Mouse (Mus musculus): ENCODE measurements at regions not wholly inside any gene's neighbourhood (a gene's known extent, or its start where the extent isn't known, plus 50 kb on each side); places are given as distances from the start of the nearest gene placed in this dataset.
A peak's percentile ranks its signal among the peaks of the same experiment; 100 is the strongest.

DNA sequence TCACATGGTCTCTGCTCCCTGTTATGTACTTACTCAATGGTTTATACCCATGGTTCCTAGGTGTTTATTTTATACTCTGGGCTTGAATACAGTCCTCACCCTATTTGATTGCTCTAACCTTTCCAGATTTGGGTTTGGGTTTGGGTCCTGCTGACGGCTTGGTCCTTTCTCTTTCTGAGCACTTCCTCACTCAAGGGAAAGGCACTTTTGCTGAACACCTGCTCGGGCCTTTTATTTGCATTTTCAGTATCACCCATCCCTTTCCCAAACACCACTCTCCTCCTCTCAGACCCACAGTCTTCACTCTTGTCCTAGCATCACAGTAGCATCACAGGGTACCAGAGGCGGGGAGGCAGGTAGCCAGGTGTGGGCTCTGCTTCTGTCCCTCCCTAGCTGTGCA lies 113.7 kb upstream of the Id2 start:
- Histone ChIP-seq H3K27me3 (ENCODE audit: control insufficient read depth, insufficient read depth, low read length) (no peaks in the 10 kb centered on the region), H3K4me1 (ENCODE audit: control insufficient read depth, insufficient read depth, low read length) (no peaks in the 10 kb centered on the region), H3K27ac (ENCODE audit: insufficient read depth, low read length) (no peak overlapping the region), H3K4me3 (replicated peaks; ENCODE audit: insufficient read depth, low read depth, low read length) (no peak overlapping the region)
- WGBS: 98% methylated on average over 3 of the region's 3 CpGs
- DNase-seq: no peak
- no peak for TF ChIP-seq CTCF (IDR thresholded peaks at IDR 0.05; ENCODE audit: borderline replicate concordance, insufficient read depth, low read depth, low read length)
- TF ChIP-seq POLR2A (IDR thresholded peaks at IDR 0.05; ENCODE audit: borderline replicate concordance, insufficient read depth, low read length): no peak

GRCm38 (mm10) chr12:25209333-25209728 lies 112.4 kb upstream of the Id2 start:
- TF ChIP-seq CTCF (IDR thresholded peaks at IDR 0.05; ENCODE audit: borderline replicate concordance, insufficient read depth, low read depth, low read length): no peak
- TF ChIP-seq POLR2A (IDR thresholded peaks at IDR 0.05; ENCODE audit: borderline replicate concordance, insufficient read depth, low read length): no peak
- WGBS: 27% methylated on average over 4 of the region's 4 CpGs
- DNase-seq: no peak
- Histone ChIP-seq H3K4me3 (replicated peaks; ENCODE audit: insufficient read depth, low read depth, low read length) (no peak overlapping the region), H3K27ac (ENCODE audit: insufficient read depth, low read length) (no peak overlapping the region), H3K27me3 (ENCODE audit: control insufficient read depth, insufficient read depth, low read length) (no peaks in the 10 kb centered on the region), H3K4me1 (ENCODE audit: control insufficient read depth, insufficient read depth, low read length) (no peaks in the 10 kb centered on the region)

DNA sequence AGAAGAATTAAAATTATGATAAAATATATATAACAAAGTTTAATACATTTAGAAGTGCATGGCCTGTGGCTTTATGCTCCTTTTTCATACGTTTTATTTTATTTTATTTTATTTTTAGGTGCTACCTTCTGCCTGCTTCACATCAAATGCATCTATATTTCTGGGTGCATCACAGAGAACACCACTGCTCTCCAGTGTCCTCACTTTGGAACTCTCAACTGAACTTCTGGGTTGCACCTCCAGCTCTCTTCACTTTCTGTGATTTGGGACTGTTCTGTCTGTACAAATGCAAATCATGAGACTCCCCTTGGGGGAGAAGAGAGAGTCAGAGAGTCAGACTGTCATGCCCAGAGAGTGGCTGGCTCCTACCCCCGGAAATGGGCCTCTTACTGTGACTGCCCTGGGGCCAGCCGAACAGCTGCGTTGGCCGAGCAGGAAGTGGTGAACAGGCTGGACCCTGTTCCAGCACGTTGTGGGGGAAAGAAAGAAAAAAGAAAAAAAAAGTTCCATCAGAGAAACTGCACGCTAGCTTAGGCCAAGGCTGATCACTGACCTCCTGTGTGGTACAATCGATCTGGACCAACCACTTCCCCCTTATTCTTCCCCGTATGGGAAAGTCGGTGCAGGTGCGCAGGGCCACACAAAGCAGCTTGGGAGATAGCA lies 111.9 kb upstream of the Id2 start:
- Histone ChIP-seq H3K27me3 (ENCODE audit: control insufficient read depth, insufficient read depth, low read length) (no peaks in the 10 kb centered on the region), H3K27ac (ENCODE audit: insufficient read depth, low read length) (no peak overlapping the region), H3K4me3 (replicated peaks; ENCODE audit: insufficient read depth, low read depth, low read length) (no peak overlapping the region), H3K4me1 (ENCODE audit: control insufficient read depth, insufficient read depth, low read length) (no peaks in the 10 kb centered on the region)
- TF ChIP-seq CTCF (IDR thresholded peaks at IDR 0.05; ENCODE audit: borderline replicate concordance, insufficient read depth, low read depth, low read length) (no peak), POLR2A (IDR thresholded peaks at IDR 0.05; ENCODE audit: borderline replicate concordance, insufficient read depth, low read length) (no peak)
- peak in 1 of 2 experiments; percentile 20 for DNase-seq
- WGBS: 49% methylated on average over 11 of the region's 11 CpGs

DNA sequence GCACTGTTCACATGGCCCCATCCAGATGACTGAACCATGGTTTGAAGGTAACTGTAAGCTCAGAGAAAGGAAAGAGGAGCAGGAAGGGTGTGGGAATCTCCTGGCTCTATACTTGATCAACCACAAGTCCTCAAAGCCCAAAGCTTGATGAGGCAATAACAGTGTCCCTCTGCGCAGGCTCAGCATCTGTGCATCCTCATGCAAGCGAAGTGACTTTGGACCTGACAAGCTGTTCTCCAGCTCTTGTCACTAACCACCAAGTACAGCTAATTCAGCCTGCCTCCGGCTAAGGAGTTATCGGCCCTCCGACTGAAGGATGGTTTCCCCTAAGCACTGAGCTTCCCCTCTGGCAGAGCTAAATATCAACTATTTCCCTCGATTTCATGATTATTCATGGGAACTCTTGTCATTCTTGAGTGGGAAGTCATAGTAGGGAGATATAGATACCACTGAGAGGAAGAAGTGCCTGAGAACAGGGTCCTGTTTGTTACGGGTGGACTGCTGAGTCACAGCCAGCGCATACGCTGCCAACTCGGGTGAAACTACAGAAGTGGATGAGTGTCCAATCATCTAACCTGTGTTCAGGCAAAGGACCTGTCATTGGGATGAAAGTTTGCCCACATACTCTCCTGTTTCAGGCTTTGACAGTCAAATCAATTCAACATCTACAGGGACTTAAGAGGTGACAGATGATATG lies 106.6 kb upstream of the Id2 start:
- TF ChIP-seq POLR2A (IDR thresholded peaks at IDR 0.05; ENCODE audit: borderline replicate concordance, insufficient read depth, low read length) (no peak), CTCF (IDR thresholded peaks at IDR 0.05; ENCODE audit: borderline replicate concordance, insufficient read depth, low read depth, low read length) (no peak)
- no peak overlapping the region for H3K4me3 ChIP-seq (replicated peaks; ENCODE audit: insufficient read depth, low read depth, low read length)
- WGBS: 93% methylated on average over 10 of the region's 10 CpGs
- no peak for DNase-seq
- H3K27ac ChIP-seq (ENCODE audit: insufficient read depth, low read length): no peak overlapping the region
- no peaks in the 10 kb centered on the region for H3K4me1 ChIP-seq (ENCODE audit: control insufficient read depth, insufficient read depth, low read length)
- no peaks in the 10 kb centered on the region for H3K27me3 ChIP-seq (ENCODE audit: control insufficient read depth, insufficient read depth, low read length)

GRCm38 (mm10) chr12:25200161-25200560 lies 103.2 kb upstream of the Id2 start:
- no peaks in the 10 kb centered on the region for H3K4me1 ChIP-seq (ENCODE audit: control insufficient read depth, insufficient read depth, low read length)
- TF ChIP-seq POLR2A (IDR thresholded peaks at IDR 0.05; ENCODE audit: borderline replicate concordance, insufficient read depth, low read length): no peak
- no peak for TF ChIP-seq CTCF (IDR thresholded peaks at IDR 0.05; ENCODE audit: borderline replicate concordance, insufficient read depth, low read depth, low read length)
- DNase-seq: no peak
- H3K27ac ChIP-seq (ENCODE audit: insufficient read depth, low read length): no peak overlapping the region
- WGBS: 87% methylated on average over 4 of the region's 4 CpGs
- no peak overlapping the region for H3K4me3 ChIP-seq (replicated peaks; ENCODE audit: insufficient read depth, low read depth, low read length)
- H3K27me3 ChIP-seq (ENCODE audit: control insufficient read depth, insufficient read depth, low read length): no peaks in the 10 kb centered on the region

- no peak for TF ChIP-seq CTCF (IDR thresholded peaks at IDR 0.05; ENCODE audit: borderline replicate concordance, insufficient read depth, low read depth, low read length)
- TF ChIP-seq POLR2A (IDR thresholded peaks at IDR 0.05; ENCODE audit: borderline replicate concordance, insufficient read depth, low read length): no peak
- 25% methylated on average over 4 of the region's 4 CpGs for WGBS
- no peak for DNase-seq
- no peak overlapping the region for H3K4me3 ChIP-seq (replicated peaks; ENCODE audit: insufficient read depth, low read depth, low read length)
- no peaks in the 10 kb centered on the region for H3K4me1 ChIP-seq (ENCODE audit: control insufficient read depth, insufficient read depth, low read length)
- H3K27ac ChIP-seq (ENCODE audit: insufficient read depth, low read length): no peak overlapping the region
- no peaks in the 10 kb centered on the region for H3K27me3 ChIP-seq (ENCODE audit: control insufficient read depth, insufficient read depth, low read length)
These were observed 100.8 kb upstream of the Id2 start for GRCm38 (mm10) chr12:25197757-25198156.

GRCm38 (mm10) chr12:25196022-25196421 lies 99.1 kb upstream of the Id2 start:
- H3K4me3 ChIP-seq (replicated peaks; ENCODE audit: insufficient read depth, low read depth, low read length): no peak overlapping the region
- H3K27me3 ChIP-seq (ENCODE audit: control insufficient read depth, insufficient read depth, low read length): no peaks in the 10 kb centered on the region
- 95% methylated on average over 4 of the region's 4 CpGs for WGBS
- DNase-seq: no peak
- no peaks in the 10 kb centered on the region for H3K4me1 ChIP-seq (ENCODE audit: control insufficient read depth, insufficient read depth, low read length)
- TF ChIP-seq CTCF (IDR thresholded peaks at IDR 0.05; ENCODE audit: borderline replicate concordance, insufficient read depth, low read depth, low read length) (no peak), POLR2A (IDR thresholded peaks at IDR 0.05; ENCODE audit: borderline replicate concordance, insufficient read depth, low read length) (no peak)
- H3K27ac ChIP-seq (ENCODE audit: insufficient read depth, low read length): no peak overlapping the region

- no peak overlapping the region for H3K4me3 ChIP-seq (replicated peaks; ENCODE audit: insufficient read depth, low read depth, low read length)
- 94% methylated on average over 6 of the region's 6 CpGs for WGBS
- no peak for DNase-seq
- no peak overlapping the region for H3K27ac ChIP-seq (ENCODE audit: insufficient read depth, low read length)
- TF ChIP-seq POLR2A (IDR thresholded peaks at IDR 0.05; ENCODE audit: borderline replicate concordance, insufficient read depth, low read length) (no peak), CTCF (IDR thresholded peaks at IDR 0.05; ENCODE audit: borderline replicate concordance, insufficient read depth, low read depth, low read length) (no peak)
- no peaks in the 10 kb centered on the region for H3K27me3 ChIP-seq (ENCODE audit: control insufficient read depth, insufficient read depth, low read length)
- peaks cover 4% of the 10 kb centered on the region; the same call in 1 of the 2 replicates for H3K4me1 ChIP-seq (ENCODE audit: control insufficient read depth, insufficient read depth, low read length)
These were observed 95.3 kb upstream of the Id2 start for GRCm38 (mm10) chr12:25192216-25192615.
